Mouse (Mus musculus) adrenal gland, postnatal 25 days (tissue): ENCODE data around the gene Vrk2. TPM values are rescaled to one million over a fixed set of nuclear protein-coding genes. Genes with fewer than 3 reads are reported as not detected.

ENCODE experiments used
- DNase-seq: peaks from one replicate; pipeline ENCODE4 v3.0.0; 2021; ENCODE audit warnings: mixed read lengths
- total RNA-seq: library from RNA; stranded (reverse); gene quantifications from 2 replicates; pipeline ENCODE4 v1.2.3, GENCODE M21; 2021

Vrk2 gene
- total RNA-seq, 1 experiment from 2014 or later = 14.9 TPM

DNA sequence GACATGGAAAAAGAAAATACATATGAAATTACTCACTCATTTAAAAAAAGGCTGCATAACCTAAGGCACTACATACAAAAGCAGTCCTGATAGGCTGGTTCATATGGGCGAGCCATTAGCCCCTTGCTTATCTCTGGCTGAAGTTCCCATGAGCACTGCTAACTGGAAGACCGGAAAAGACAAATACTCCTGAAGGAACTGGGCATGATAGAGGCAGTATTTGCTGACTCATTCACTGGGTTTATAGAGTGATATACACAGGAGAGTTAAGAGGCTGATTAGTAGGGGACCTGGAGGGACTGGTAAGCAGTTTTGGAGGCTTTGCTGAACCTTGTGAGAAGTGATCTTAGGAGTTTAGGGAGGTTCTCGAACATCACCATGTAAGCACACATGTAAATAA lies 42.2 kb downstream of the Vrk2 start:
- DNase-seq = no peak

DNA sequence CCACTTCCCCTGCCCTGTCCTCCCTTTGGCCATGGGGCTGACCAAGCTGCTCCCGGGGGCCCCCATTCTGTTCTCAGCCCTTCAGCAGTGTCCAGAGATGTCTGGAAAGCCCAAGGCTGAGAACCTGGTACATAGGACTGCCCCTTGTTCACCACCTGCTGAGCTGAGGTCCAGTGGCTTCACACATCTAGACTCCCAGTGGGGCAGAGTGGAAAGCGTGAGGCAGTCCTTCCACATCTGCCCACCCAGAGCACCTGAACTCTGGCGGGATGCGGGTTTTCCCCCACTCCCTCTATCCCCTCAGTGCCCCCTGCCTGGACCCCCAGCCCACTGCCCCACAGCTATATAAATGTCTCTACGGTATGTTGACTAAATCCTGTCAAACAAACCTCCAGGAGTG lies 56.0 kb downstream of the Vrk2 start:
- DNase-seq = no peak

DNA sequence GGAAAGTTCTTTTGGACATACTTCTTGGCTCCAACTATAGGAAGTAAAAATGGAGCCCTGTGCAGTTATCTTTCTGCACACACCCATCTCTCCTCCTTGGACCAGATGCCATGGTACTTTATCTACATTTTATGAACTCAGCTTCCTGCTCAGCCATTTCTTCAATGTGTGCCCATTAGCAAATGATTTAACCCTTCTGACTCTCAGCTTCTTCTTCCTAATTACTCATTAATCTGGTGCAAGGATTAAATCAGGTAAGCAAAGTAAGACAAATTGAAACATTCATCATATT lies 60.0 kb downstream of the Vrk2 start:
- no peak for DNase-seq

DNA sequence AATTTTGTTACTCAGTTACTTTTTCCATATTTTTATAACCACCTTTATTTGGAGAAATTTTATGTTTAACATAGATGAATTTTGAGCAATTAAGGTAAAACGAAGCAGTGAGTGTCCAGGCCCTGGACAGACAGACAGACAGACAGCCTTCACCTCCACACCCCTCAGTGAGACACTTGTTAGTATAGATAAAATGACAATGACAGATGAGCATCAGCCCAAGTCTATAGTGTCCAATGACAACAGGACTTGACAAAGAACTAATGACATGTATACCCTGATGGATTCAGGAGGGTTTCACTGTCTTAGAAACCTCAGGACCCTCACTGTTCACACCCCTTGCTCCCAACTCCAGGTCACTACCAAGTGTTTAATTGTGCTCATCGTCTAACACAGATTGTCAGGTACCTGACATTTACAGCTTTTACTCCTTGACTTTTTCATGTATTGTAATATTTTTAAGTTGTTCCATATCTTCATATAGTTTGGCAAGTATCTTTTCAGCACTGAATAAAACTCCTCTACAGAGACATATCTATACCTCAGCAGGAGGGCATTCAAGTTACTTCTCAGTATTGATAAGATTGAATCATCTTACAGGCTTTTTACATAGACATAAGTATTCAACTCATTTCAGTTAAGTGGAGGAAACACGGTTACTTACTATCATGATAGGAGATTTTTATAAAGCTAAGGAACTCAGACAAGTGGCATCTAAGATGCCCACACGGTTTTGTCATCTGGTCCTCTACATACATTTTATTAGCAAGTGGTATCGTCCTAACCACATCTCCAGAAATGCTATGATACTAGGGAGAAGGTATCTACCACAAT lies 60.6 kb downstream of the Vrk2 start:
- DNase-seq = no peak

DNA sequence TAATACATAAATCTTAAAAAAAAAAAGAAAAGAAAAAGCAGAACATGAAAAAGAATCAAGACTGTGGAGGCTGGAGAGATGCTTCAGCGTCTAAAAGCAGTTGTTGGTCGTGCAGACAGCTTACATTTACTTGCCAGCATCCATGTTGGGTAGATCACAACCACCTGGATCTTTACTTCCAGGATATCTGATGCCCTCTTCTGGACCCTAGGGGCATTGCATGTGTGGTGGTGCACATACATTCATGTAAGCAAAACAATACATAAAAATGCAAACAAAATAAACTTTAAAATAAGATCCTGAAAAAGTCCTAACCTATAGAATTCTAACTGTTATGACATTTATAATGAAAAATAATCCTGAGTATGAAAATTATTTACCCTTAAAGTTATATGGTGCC lies 66.9 kb downstream of the Vrk2 start:
- no peak for DNase-seq

DNA sequence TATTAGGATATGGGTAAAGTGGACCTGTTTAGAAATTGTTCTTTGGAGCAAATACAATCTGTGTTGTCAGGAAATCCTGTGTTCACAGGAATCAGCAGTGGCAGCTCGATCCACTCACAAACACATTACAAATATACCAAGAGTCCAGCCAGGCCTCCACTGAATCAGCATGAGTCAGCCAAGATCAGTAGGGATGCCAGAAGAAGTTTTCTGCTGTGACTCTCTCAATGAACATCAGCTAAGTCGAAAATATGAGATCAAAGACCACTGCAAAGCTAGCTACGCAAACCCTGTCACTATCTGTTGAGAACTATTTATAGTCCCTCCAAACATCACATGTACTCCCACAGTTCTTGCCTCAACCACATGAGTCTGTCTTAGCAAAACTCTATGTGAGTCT lies 74.8 kb downstream of the Vrk2 start:
- DNase-seq = peak; percentile 2

DNA sequence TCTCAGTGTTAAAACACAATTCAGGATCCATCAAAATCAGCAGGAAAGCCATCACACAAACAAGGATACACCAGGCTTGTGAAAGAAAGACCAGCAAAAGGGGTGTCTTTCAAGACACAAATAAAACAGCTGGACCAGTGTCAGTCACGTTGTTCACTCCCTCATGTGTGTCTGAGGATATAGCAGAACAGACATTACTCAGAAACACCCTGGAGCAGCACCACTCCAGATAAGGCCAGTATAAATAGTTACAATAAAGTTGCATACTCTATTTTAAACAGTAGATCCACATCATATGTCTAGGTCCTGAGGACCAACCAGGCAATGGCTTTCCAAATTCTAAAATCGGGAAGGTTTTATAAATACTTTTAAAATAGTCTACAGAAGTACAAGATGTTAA lies 77.7 kb downstream of the Vrk2 start:
- no peak for DNase-seq

DNA sequence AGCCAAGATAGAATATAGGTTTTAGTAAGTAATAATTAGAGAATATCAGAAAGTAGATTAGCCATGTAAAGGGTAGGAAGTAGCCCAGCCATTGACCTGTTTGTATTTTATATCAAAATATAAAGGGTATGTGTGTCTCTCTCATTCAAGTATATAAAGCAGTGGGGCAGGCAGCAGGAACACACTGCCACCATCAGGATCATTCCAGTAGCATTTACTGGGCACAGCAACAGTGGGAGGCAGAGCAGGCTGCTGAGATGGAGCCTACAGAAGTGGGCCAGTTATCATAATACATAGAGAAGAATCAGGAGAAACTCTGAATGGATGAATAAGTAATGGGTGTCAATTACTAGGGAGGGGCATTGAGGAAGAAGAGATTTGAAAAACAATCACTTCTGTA lies 80.1 kb downstream of the Vrk2 start:
- DNase-seq = no peak

DNA sequence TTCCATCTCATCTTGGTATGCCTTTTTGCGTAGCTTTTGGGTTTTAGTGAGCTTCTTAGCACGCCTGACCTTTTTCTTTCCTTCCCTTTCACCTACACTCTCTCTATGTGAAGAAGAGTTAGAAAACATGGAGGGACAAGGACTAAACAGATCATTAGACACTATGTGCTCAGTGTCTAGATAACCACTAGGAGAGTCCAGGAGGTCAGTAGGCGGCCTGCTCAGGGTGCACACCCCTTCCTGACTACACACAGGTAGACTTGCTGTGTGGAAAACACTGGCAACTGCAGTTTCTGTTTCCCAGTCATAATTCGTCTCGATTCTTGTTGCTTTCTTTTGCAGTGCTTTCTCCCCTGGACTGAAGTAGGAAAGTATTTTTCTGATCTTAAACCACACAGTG lies 97.8 kb downstream of the Vrk2 start:
- DNase-seq = no peak

DNA sequence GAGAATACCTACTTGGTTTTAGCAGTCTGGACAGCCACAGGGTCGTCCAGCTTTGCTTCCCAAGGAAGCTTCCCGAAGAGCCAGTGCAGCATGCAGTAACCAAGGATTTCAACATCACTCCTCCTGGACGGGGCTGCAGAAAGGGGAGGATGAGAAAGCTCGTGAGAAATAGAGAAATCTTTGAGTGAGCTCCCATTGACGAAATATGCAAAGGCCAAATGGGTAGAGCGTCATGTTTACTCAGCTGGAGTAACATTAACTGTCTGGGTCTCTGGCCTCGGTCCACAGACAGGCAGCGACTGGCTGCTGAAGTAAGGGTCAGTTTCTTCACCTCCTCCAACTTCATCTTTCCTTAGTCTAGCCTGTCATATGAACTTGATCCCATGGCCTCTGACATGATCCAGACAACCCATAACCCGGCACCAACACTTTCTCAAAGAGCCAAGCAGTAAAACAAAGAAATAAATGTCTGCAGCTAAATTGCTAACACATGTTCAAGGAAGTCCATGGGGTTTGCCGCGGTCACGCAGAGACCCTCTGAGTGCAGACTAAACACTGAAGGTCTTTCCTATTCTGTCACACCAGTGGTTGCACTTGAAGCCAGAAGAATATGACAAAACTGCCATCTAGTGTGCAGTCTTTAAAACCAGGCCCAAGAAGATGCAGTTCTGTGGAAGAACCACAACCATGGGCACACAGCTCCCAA lies 103.9 kb downstream of the Vrk2 start:
- DNase-seq = no peak

DNA sequence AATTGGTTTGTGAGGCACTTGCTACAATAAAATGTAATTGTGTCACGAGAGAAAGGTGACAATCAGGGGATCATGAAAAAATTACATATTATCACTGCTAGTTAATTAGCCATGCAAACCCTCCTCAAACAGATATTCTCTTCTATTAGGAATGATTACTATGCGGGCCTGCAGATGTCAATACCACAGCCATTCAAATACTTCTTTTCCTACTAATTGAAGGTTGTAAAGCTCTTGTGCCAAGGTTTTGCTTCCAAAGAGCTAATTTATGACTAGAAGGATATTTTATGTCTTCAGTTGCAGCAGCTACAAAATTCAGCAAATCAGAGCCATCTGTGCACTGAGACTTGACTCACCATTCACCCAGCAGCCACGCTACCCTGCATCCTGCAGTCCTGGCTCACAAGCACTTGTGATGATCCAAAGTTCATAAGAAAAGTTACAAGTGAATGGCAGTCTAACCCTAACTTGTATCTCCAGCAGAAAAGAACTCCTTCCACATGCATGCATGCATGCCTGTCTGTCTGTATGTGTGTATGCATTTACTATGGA lies 112.0 kb downstream of the Vrk2 start:
- no peak for DNase-seq

DNA sequence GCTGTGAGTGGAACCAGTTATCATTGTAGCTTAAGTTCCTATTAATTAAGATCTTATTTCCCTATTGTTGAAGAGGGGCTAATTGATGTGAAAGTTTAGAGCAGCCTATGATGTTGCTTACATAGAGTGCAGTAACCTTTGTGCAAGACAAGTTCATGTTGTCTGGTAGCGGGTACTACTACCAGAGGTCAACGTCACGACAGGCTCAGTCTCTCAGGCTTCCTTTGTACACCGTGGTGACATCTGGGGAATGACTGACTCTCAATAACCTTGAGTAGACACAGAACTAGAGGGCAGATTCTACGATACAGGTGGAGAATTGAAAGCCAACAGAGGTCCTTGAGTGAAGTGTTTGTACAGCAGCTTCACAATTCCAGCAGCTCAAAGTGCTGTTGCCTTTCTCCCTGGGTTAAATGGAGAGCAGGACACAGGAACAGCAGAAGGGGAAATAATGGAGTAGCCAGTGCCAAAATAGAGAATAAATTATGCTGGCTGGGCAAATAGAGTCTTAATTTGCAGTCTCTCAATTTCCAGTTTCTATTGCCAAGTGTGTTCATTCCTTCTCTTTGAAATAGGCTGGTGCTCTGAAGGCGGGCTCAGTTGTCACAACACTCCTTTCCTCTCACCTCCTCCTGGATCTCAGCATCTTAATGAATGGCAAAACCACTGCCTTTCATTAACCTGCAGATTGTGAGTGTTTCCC lies 116.6 kb downstream of the Vrk2 start:
- no peak for DNase-seq

DNA sequence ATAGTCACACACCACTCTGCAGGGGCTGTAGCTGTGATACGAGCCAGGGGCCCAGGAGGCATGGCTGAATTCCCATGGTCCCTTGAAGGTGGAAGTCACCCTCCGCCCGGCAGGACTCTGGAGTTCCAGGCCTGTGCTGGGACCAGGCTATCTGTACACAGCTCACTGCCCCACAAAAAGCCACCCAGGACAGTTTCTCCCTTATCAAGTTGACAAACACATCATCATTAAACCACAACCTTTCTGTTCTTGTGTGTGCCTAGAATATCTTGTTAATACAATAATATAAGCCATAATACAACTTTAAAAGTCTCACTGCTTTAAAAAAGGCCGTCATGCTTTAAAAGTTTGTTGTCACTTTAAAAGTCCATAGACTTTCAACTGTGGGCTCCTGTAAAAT lies 139.7 kb downstream of the Vrk2 start:
- DNase-seq = no peak

DNA sequence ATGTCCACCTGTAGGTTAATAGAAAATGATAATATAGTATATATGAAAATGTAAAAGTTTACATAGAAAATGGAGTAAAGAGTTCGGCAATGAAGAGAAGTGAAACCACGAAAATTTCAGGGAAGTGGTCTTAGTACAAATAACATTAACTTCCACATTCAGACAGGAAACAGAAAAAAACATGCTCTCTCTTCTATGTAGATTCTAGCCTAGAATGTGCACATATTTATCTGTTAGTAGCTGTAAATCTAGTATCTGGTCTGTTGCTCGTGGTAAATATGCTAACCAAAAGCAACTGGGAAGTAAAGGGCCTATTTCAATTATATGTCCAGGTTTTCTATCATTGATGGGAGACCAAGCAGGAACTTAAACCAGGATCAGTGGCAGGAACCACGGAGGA lies 141.1 kb downstream of the Vrk2 start:
- DNase-seq = no peak

DNA sequence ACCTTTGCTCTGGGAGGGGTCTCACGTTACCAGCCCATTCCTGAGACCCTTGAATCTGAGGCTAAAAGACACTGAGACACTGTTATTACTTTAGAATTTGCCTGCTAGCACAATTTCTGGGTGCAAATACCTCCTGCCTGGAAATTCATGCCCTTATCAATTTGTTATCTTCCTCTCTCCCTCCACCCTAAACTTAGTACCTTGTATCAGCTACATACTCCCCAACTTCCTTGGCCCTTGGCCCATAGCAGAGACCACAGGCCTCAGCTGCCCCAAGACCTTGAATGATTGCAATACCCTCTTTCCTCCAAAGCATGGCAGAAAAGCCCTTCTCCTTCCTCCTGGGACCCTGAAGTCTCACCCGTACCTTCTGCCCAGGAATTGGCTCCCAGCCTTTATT lies 142.6 kb downstream of the Vrk2 start:
- DNase-seq = no peak

DNA sequence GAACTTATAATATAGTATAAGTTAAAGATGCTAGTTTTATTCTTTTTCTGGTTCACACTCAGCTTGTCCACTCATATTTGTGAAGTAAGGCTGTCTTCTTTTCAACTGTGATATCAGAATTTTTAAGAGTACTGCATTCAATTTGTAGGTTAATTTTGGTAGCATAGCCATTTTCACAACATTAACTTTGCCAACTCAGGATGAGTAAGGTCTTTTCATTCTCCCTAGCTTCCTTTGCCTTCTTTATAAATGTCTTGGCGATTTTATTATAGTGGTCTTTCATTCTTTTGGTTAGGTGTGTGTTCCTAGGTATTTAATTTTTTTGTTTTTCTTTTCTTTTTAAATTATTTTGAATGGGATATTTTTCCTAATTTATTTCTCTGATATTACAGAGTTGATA lies 143.2 kb downstream of the Vrk2 start:
- DNase-seq = no peak

DNA sequence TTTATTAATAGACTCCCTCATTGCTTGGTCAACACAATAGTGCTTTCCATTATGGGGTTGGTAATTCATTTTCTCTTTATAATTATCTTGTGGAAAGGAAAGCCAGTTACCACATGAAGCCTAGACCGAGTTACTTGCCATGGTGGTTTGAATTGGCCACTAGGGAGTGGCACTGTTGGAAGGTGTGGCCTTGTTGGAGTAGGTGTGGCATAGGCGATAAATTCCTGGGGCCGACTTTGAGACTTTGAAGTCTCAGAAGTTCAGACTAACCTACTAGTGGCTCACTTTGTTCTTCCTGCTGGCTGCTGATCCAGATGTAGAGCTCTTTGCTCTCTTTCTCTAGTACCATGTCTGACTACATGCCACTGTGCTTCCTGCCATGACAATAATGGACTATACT lies 144.0 kb downstream of the Vrk2 start:
- no peak for DNase-seq

DNA sequence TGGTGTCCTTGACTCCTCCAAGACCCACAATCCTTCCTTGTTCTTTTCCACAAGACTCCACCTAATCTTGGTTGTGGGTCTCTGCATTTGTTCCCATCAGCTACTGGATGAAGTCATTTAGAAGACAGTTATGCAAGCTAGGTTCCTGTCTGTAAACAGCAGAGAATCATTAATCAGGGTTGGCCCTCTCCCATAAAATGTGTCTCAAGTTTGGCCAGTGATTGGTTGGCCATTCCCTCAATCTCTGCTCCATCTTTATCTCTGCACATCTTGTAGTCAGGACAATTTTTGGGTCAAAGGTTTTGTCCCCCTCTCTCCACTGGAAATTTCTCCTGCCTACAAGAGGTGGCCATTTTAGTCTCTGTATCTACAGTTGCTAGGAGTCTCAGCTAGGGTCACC lies 149.4 kb downstream of the Vrk2 start:
- DNase-seq = no peak

DNA sequence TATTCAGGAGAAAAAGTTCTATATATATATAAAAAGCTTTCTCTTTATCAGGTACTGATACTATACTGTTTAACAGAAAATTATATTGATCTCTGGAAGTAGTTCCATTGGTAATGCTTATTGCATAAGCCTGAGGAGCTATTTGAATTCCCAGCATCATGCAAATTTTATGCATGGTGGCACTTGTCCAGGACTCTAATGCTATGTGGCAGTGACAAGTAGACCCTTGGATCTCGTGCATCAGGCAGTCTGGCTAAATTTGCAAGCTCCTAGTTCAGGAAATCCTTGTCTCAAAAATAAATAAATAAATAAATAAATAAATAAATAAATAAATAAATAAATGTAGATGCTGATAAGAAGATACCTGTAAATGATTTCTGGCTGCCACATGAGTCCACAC lies 152.7 kb downstream of the Vrk2 start:
- DNase-seq = no peak

DNA sequence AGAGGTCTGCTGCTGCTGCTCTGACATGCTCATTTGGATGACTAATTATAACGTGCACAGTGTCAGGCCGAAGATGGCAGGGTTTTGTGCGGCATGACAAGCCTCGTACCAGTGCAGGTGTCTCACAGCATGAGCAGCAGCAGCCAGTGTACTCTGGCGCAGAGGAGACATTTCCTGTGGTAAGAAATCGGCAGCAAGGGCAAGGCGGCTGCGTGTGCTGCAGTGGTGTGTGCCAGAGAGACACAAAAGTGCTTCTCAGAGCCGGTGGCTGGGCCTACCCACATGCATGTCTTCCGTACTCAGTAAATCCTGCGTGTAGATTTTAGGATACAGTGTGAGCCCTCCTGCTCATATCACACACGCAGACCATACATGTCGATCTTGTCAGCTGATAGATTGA lies 156.0 kb downstream of the Vrk2 start:
- DNase-seq = no peak

DNA sequence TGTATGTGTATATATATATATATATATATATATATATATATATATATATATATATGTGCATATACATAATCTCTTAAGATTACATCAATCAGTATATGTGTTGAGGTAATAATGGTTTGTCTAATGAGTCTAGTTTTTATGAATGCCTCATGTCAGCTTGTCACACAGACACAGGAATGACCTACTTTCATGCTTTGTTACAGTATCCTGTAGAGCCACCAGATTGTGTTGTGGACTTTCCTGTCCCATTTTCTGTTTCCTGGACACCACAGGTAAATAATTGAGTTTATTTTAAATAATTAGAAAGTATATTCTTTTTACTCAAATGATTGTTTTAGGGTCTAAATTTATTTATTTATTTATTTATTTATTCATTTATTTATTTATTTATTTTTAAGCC lies 159.6 kb downstream of the Vrk2 start:
- DNase-seq = no peak

DNA sequence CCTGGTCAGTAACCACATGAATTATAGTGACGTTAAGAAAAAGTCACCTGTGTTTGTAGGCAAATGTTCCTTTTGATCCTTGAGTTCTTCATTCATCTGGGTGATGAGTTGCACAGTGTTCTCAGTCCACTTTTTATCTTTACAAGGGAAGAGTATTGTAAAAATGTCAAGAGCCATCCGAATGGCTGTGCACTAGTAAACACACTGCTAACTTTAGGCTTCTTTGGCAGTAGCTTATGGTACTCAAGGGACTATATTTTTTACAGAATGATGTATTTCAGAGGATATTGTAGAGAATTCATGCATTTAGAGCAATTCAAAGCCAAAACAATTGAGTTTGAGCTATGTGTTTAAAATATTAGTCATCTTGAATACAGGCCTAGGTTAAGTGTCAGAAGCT lies 172.3 kb downstream of the Vrk2 start:
- DNase-seq = no peak
